Mouse (Mus musculus) liver, embryonic 12.5 days (tissue): ENCODE measurements around the gene Zfr2. TPM values are rescaled to one million over a fixed set of nuclear protein-coding genes. Genes with fewer than 3 reads are reported as not detected.

ENCODE experiments used
- ATAC-seq: fragments of 200-750 bp; cut with Nextera tagmentation; 2 replicates; pipeline ENCODE4 v1.8.0; 2017; ENCODE audit warnings: moderate number of reproducible peaks, mild to moderate bottlenecking, moderate library complexity
- H3K27ac ChIP-seq: fragments of 300-500 bp; sonication (generic); 2 replicates; pipeline ENCODE4 v1.5.1; 2016; ENCODE audit warnings: mild to moderate bottlenecking
- H3K27me3 ChIP-seq: fragments of 300-500 bp; sonication (generic); replicated peaks from 2 replicates; pipeline ENCODE4 v1.6.1; 2016; ENCODE audit warnings: mild to moderate bottlenecking, moderate library complexity
- H3K36me3 ChIP-seq: fragments of 300-500 bp; sonication (generic); 2 replicates; pipeline ENCODE4 v1.6.1; 2016; ENCODE audit warnings: mild to moderate bottlenecking, moderate library complexity
- H3K4me1 ChIP-seq: fragments of 300-500 bp; sonication (generic); 2 replicates; pipeline ENCODE4 v1.6.1; 2016
- H3K4me2 ChIP-seq: fragments of 300-500 bp; sonication (generic); 2 replicates; pipeline ENCODE4 v1.6.1; 2016; ENCODE audit warnings: mild to moderate bottlenecking, moderate library complexity
- H3K4me3 ChIP-seq: fragments of 300-500 bp; sonication (generic); 2 replicates; pipeline ENCODE4 v1.5.1; 2016; ENCODE audit warnings: mild to moderate bottlenecking, moderate library complexity
- H3K9ac ChIP-seq: fragments of 300-500 bp; sonication (generic); 2 replicates; pipeline ENCODE4 v1.6.1; 2016; ENCODE audit warnings: mild to moderate bottlenecking, moderate library complexity
- H3K9me3 ChIP-seq: fragments of 300-500 bp; sonication (generic); replicated peaks from 2 replicates; pipeline ENCODE4 v1.6.1; 2016; ENCODE audit warnings: mild to moderate bottlenecking, moderate library complexity
- WGBS: fragments of 180-500 bp; shearing (Covaris S2); methylation state at CpG from one replicate; pipeline ENCODE4 v1.1.7; 2016; ENCODE audit not compliant: insufficient replicate concordance; 5-methylcytosine and 5-hydroxymethylcytosine counted together
- polyA plus RNA-seq: library from polyadenylated mRNA; unstranded; fragments of >200 nt; fragmentation: Nextera tagmentation; extraction: Ambion mirVana; gene quantifications from 2 replicates; pipeline ENCODE4 v1.2.1, GENCODE M21; 2016

Gene Zfr2
- polyA plus RNA-seq, 1 experiment from 2014 or later, result 1.1 TPM

DNA sequence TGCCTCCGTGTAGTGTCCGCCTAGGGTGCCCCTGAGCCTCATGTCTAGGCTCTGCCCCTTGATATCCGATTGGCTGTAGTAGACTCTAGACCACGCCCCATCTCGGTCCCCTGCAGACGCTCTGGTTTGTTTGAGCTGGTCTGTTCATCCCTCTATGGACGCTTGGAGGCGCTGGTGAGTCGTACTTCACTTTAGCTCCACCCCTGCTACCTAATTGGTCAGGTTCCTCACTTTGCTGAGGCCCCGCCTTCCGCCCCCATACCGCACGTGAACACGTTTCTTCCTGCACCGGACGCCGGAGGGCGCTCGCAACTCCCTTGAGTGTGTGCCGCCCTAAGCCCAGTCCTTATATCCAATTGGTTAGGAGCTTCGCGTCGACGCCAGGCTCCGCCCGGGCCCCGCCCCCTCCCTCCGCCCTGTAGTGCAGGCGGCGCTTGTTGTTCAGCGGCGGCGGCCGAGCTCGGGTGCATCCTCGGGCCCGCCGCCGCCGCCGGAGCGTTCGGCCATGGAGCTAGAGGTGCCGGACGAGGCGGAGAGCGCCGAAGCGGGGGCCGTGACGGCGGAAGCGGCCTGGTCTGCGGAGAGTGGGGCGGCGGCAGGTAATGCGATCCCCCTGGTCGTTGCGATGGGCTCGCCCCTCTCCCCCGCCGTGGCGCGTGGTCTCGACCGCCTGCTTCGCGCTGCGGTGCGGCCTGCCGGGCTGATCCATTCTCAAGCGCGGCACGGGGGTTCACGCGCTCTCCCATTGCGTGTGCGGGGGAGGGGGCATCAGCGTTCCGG, 59.8 kb downstream of the Zfr2 start, which contains the start of gene Pip5k1c:
TSS of gene Pip5k1c (plus strand) at position 410 of the 780 bp plus-strand sequence.
- WGBS, result under 1% methylated on average over 78 of the region's 80 CpGs
- H3K36me3 ChIP-seq, result peaks cover 23% of the 10 kb centered on the region; the same call in 1 of the 2 replicates
- H3K9me3 ChIP-seq, result no peaks in the 10 kb centered on the region
- H3K4me1 ChIP-seq, result peaks cover 84% of the 10 kb centered on the region
- H3K27ac ChIP-seq, result peak within 1 kb of the TSS; percentile 90
- peak within 1 kb of the TSS; percentile 81 for H3K4me3 ChIP-seq
- peak within 1 kb of the TSS; percentile 97 for H3K4me2 ChIP-seq
- peaks cover 25% of the 10 kb centered on the region for H3K27me3 ChIP-seq
- peak; percentile 93 for ATAC-seq
- H3K9ac ChIP-seq, result peak within 1 kb of the TSS; percentile 86

DNA sequence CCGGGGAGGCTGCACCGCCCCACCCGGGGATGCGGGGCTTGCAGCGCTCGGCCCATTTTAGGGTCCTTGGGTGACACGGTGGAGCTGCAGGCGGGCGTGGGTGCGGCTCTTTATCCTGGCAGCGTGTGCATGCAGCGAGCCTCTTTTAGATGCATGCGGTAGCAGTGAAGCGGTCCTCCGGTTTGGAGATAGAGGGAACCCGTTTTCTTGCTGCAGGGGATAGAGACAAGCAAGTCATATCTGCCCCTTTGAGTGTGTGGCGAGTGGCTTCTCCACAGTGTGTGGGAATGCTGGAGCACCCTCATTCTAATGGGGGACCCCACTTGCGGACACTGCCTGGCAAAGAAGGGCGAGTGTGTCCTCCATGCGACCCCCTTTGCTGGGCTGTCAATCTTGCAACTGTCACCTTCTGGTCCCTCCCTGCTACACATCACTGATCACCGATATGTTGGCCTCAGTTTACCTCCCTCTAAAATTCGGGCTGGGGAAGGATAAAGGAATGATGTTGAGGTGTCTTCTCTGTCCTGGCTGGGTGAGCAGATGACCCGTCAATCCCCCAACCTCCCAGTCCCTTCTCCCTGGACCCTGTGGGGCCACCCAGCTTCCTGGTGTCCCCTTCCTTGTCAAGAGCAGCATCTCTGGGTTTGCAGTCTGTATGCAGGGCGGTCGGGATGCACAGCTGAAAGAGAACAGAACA, 60.5 kb downstream of the Zfr2 start:
- Histone ChIP-seq H3K36me3 (peaks cover 28% of the 10 kb centered on the region; the same call in 1 of the 2 replicates), H3K27me3 (peaks cover 20% of the 10 kb centered on the region), H3K4me1 (peaks cover 84% of the 10 kb centered on the region), H3K4me2 (peak overlapping the region; percentile 97), H3K9ac (peak overlapping the region; percentile 86), H3K9me3 (no peaks in the 10 kb centered on the region), H3K4me3 (peak overlapping the region; percentile 81), H3K27ac (peak overlapping the region; percentile 90)
- ATAC-seq, result no peak
- WGBS, result 2% methylated on average over 25 of the region's 25 CpGs

DNA sequence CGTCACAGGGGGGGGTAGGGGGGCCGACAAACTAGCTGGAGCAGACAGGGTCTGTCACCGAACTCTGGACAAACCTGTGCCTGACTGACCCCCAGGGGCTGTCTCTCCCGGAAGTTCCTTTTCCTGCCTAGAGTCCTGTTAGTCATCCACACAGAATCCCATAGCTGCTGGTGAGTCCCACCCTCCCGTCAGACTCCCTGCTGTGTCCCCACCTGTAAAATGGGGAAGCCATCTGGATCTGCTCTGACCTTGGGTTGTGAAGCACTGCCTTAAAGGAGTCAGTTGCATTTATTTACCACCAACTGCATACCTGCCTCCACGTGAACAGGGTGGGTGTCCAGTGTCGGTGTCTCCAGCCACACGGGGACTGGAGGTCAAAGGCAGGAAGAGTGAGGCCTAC, 61.5 kb downstream of the Zfr2 start:
- peaks cover 84% of the 10 kb centered on the region for H3K4me1 ChIP-seq
- H3K4me2 ChIP-seq, result peak overlapping the region; percentile 97
- peak overlapping the region; percentile 86 for H3K9ac ChIP-seq
- peaks cover 28% of the 10 kb centered on the region; the same call in 1 of the 2 replicates for H3K36me3 ChIP-seq
- H3K4me3 ChIP-seq, result peak overlapping the region; percentile 81
- H3K27ac ChIP-seq, result peak overlapping the region; percentile 90; the same call in 1 of the 2 replicates
- 30% methylated on average over 8 of the region's 8 CpGs for WGBS
- peaks cover 20% of the 10 kb centered on the region for H3K27me3 ChIP-seq
- no peaks in the 10 kb centered on the region for H3K9me3 ChIP-seq
- no peak for ATAC-seq

DNA sequence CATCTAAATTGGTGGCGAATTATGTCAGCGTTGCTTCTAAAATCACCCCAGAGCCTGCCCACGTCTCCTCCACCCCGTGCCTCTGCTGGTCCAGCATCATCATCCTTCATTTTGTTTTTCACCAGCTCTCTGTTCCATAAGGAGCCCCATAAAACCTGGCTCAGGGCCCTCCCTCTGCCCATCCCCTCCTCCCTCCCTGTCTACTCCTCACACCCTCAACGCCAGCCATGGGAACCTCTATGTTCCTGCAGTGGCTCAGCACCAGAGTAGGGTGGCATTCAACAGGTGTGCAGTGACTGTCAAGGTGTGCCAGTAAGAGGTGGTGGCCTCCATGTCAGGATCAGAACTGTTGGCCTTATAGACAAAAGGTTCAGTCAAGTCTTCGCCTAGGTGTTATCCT, 62.2 kb downstream of the Zfr2 start:
- Histone ChIP-seq H3K4me2 (peak overlapping the region; percentile 97), H3K36me3 (peaks cover 28% of the 10 kb centered on the region; the same call in 1 of the 2 replicates), H3K27me3 (peaks cover 12% of the 10 kb centered on the region), H3K9me3 (no peaks in the 10 kb centered on the region), H3K27ac (peak overlapping the region; percentile 90; the same call in 1 of the 2 replicates), H3K4me1 (peaks cover 90% of the 10 kb centered on the region), H3K4me3 (0 out of 2 replicates have a peak overlapping the region, but pooled peaks have one; percentile 81), H3K9ac (no peak overlapping the region)
- WGBS, result 76% methylated on average over 6 of the region's 6 CpGs
- ATAC-seq, result no peak

DNA sequence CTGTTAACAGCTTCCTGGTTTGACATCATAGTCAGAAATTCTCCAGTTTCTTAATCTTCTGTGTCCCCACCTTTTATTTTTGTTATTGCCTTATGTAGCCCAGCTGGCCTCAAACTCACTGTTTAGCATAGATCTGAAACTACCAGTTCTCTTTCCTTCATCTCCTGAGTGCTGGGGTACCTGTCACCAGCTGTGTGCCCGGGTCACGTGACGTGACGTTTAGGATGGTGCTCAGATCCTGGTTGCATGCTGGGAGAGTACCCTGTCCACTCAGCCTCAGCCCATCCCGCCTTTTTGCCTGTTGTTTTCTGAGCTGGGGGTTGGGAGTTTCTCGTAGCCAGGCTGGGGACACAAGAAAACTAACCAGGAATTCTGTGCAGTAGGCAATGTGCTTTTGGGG, 64.3 kb downstream of the Zfr2 start:
- Histone ChIP-seq H3K4me3 (no peak overlapping the region), H3K9me3 (no peaks in the 10 kb centered on the region), H3K27me3 (no peaks in the 10 kb centered on the region), H3K27ac (peak overlapping the region; percentile 83), H3K36me3 (peaks cover 35% of the 10 kb centered on the region; the same call in 1 of the 2 replicates), H3K4me1 (peaks cover 94% of the 10 kb centered on the region), H3K9ac (no peak overlapping the region; the same call in 1 of the 2 replicates), H3K4me2 (peak overlapping the region; percentile 37; the same call in 1 of the 2 replicates)
- no peak for ATAC-seq
- WGBS, result 70% methylated on average over 6 of the region's 6 CpGs

DNA sequence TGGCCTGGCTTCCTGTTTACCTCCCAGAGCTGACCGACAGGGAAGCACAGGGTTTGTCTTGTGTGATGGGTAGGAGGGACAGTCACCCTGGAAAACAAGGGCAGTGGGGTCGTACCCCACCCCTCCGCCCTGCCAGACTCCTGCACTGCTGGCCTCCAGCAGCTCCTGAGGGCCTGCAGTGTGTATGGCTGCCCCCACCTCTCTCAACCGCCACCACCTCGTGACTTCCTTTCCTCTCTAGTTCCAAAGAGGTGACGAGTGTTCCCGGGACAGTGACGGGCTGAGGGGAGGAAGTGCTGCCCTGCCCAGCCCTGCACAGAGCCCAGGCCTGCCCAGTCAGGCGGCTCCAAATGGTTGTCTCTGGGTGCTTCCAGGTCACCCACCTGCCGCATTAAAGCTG, 64.9 kb downstream of the Zfr2 start:
- H3K4me2 ChIP-seq, result peak overlapping the region; percentile 37; the same call in 1 of the 2 replicates
- H3K4me3 ChIP-seq, result no peak overlapping the region
- peaks cover 35% of the 10 kb centered on the region; the same call in 1 of the 2 replicates for H3K36me3 ChIP-seq
- H3K9ac ChIP-seq, result peak overlapping the region; percentile 4; the same call in 1 of the 2 replicates
- 35% methylated on average over 10 of the region's 10 CpGs for WGBS
- H3K27ac ChIP-seq, result peak overlapping the region; percentile 83
- H3K27me3 ChIP-seq, result no peaks in the 10 kb centered on the region
- no peaks in the 10 kb centered on the region for H3K9me3 ChIP-seq
- peaks cover 98% of the 10 kb centered on the region for H3K4me1 ChIP-seq
- no peak for ATAC-seq

DNA sequence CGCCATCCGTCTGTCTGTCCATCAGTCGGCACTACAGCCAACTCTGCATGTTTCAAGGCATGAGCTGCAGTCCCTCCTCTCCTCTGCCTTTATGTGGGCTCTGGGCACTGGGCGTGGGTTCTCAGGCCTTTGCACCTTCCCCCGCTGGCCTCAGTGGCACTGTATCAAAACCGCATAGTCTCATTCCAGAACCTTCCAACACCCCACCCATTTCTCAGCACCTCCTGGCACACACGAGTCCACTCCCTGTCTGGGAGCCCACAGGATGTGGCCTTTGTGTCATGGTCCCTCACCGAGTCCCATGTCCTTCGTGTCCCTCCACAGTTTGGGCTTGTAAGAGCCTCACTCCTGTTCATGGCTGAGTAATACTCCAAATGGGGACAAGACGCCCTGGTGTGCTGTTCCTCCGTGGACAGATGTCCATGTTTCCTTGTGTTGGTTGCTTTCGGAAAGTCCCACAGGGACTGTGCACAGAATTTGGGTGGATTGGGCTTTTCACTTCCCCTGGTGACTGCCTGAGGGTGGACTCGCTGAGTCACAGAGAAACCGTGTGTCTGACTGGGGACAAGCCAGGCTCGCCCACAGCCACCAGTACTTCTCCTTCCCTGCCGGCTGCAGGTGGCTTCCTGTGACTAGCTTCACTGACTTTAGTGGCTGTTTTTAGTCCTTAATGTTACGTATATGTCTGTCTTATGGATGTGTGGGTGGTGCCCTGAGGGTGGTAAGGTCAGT, 65.6 kb downstream of the Zfr2 start:
- no peak for ATAC-seq
- Histone ChIP-seq H3K9ac (peak overlapping the region; percentile 28; the same call in 1 of the 2 replicates), H3K4me1 (peaks cover 100% of the 10 kb centered on the region), H3K9me3 (no peaks in the 10 kb centered on the region), H3K4me3 (no peak overlapping the region), H3K36me3 (peaks cover 35% of the 10 kb centered on the region; the same call in 1 of the 2 replicates), H3K27me3 (no peaks in the 10 kb centered on the region), H3K4me2 (0 out of 2 replicates have a peak overlapping the region, but pooled peaks have one; percentile 37), H3K27ac (peak overlapping the region; percentile 83)
- WGBS, result 69% methylated on average over 17 of the region's 17 CpGs

DNA sequence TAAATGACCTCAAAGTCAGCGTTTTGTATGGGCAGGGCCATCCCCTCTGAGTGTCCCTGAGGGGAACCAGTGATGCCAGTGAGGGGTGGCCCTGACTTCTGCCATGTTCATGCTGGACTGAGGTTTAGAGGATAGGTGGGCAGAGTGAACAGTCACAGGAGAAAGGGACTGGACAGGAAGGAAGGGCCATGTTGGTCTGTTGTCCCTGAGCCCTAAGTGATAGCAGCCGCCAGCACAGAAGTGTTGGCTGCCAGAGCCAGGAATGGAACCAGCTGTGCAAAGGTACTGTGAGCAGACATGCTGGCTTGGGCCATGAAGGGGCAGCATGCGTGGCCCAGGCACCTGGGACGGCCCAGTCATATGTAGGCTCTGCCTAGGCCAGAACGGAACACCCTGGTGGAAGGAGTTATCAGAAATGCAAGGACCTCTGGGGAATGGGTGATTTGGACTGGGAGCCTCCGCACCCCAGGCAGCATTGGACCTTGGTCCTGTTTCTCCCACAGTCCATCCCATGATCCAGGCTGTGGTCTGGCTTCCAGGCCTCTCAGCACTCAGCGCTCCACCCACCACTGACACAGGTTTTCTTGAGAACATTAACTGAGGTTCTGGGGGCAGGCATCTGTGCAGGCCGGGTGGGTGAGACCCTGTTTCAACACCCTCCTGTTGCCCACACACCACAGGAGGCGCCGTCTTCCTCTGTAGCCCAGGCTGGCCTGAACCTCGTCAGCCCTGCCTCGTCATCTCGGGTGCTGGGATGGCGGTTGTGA, 66.8 kb downstream of the Zfr2 start:
- peaks cover 100% of the 10 kb centered on the region for H3K4me1 ChIP-seq

DNA sequence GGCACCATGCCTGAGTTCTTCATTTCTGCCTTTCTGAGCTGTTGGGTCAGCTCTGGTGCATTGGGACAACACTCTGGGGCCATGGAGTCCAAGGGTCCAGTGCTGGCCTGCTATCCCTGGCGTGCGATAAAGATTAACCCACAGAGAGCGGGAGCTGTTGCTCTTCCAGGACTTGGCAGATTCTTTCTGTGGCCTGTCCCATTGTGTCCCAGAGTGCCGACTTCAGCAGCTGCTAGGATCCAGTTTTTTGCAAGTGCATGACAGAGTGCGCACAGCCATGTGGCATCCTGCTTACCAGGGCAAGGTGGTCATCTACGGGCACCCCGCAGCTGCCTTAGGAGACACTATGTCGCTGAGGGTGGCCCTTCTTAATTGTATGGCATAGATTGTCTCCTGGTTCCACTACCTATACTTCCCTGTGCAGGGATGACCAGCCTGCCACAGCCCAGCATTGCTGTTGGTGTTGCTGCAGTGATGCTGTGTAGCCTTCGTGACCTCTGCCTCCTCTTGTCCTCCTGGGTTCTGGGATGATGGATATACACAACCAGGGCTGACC, 67.5 kb downstream of the Zfr2 start:
- peaks cover 100% of the 10 kb centered on the region for H3K4me1 ChIP-seq
- no peak overlapping the region for H3K4me3 ChIP-seq
- H3K36me3 ChIP-seq, result peaks cover 28% of the 10 kb centered on the region
- no peaks in the 10 kb centered on the region for H3K9me3 ChIP-seq
- peak; percentile 11; the same call in 1 of the 2 replicates for ATAC-seq
- peak overlapping the region; percentile 19 for H3K4me2 ChIP-seq
- H3K27ac ChIP-seq, result peak overlapping the region; percentile 83
- no peaks in the 10 kb centered on the region for H3K27me3 ChIP-seq
- 76% methylated on average over 9 of the region's 9 CpGs for WGBS
- no peak overlapping the region for H3K9ac ChIP-seq

More for the DNA sequence above, 66.8 kb downstream of the Zfr2 start:
- Histone ChIP-seq H3K4me3 (no peak overlapping the region), H3K27me3 (no peaks in the 10 kb centered on the region), H3K27ac (peak overlapping the region; percentile 83), H3K9ac (peak overlapping the region; percentile 28; the same call in 1 of the 2 replicates), H3K9me3 (no peaks in the 10 kb centered on the region), H3K4me2 (peak overlapping the region; percentile 19; the same call in 1 of the 2 replicates), H3K36me3 (peaks cover 31% of the 10 kb centered on the region; the same call in 1 of the 2 replicates)
- WGBS, result 72% methylated on average over 14 of the region's 14 CpGs
- no peak for ATAC-seq

DNA sequence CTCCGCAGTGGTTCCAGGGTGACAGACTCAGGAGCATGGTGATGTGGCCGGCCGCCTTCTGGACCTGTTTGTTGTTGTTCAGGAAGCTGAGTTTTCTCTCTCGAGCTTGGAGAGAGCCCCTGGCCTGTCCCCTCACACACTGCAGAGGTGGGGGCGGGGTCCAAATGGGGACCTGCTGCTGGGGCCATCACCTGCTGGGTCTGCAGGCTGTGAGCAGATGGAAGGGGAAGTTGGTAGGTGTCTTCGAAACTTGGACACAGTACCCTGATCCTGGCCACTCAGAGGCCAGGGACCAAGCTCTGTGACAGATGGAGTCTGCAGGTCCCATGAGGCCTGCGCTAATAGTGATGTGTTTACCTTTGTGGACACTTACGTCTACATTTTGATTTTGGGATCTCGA, 68.4 kb downstream of the Zfr2 start:
- H3K27ac ChIP-seq, result peak overlapping the region; percentile 83
- WGBS, result 67% methylated on average over 9 of the region's 9 CpGs
- H3K27me3 ChIP-seq, result no peaks in the 10 kb centered on the region
- no peak overlapping the region for H3K9ac ChIP-seq
- no peak overlapping the region for H3K4me3 ChIP-seq
- H3K4me2 ChIP-seq, result no peak overlapping the region
- H3K36me3 ChIP-seq, result peaks cover 28% of the 10 kb centered on the region
- peaks cover 91% of the 10 kb centered on the region for H3K4me1 ChIP-seq
- no peak for ATAC-seq
- H3K9me3 ChIP-seq, result no peaks in the 10 kb centered on the region
